Mouse (Mus musculus) gastrocnemius, adult 2 months (tissue): Measurements from ENCODE around the gene Ms4a6b. TPM values are rescaled to one million over a fixed set of nuclear protein-coding genes. Genes with fewer than 3 reads are reported as not detected.
"Not testable (repeated sequence)": the region's sequence is repeated elsewhere in the genome, so short reads cannot be mapped to it uniquely, and the experiment has no call there.

Experiments
- DNase-seq: peaks from one replicate; pipeline ENCODE4 v3.0.0; 2022
- H3K27ac ChIP-seq: fragments of 200-600 bp; 2 replicates; pipeline ENCODE4 v1.8.1; 2022; ENCODE audit warnings: mild to moderate bottlenecking
- H3K4me3 ChIP-seq: fragments of 200-600 bp; 2 replicates; pipeline ENCODE4 v1.8.1; 2022; ENCODE audit warnings: mild to moderate bottlenecking, moderate library complexity
- CTCF ChIP-seq: fragments of 200-600 bp; IDR thresholded peaks from 2 replicates; pipeline ENCODE4 v1.8.1; 2022; ENCODE audit warnings: antibody characterized with exemption, mild to moderate bottlenecking, moderate library complexity
- intact Hi-C: fragments of 180-260 bp; cut with DNase I; formaldehyde crosslinking; loops from one replicate; pipeline ENCODE4 v1.15.1; 2025
- long read RNA-seq, 2 experiments: library from polyadenylated mRNA; stranded (forward); transcript quantifications; one replicate each; pipeline ENCODE4 v2.0.0; 2021
- total RNA-seq, 2 experiments: library from RNA; stranded (reverse); gene quantifications; 2 replicates each; pipeline ENCODE4 v1.2.3; 2021

The Ms4a6b gene
- 1 to 10 TPM in 1 of 2 experiments, under 1 TPM in 1; 0.54 to 2.7 TPM for total RNA-seq
- long read RNA-seq, experiment 1 = 0 reads
- long read RNA-seq, experiment 2 = 0 reads

- intact Hi-C loops = no loop called here
- TF ChIP-seq CTCF = no peak
- DNase-seq = no peak
- Histone ChIP-seq H3K4me3 (no peak within 1 kb of the TSS), H3K27ac (0 out of 2 replicates have a peak within 1 kb of the TSS, but pooled peaks have one; percentile 20)
These were observed at the start of gene Ms4a6b for GRCm38 (mm10) chr19:11516246-11516645. TSS of gene Ms4a6b (plus strand) at chr19:11516512.

- H3K27ac ChIP-seq, intact Hi-C loops, H3K4me3 ChIP-seq: not testable (repeated sequence)
- peak; percentile 24 for DNase-seq
These were observed 48.0 kb upstream of the Ms4a6b start for GRCm38 (mm10) chr19:11468361-11468760.

- Histone ChIP-seq H3K4me3 (peak within 1 kb of the TSS; percentile 31), H3K27ac (peak within 1 kb of the TSS; percentile 31; the same call in 1 of the 2 replicates)
- DNase-seq, intact Hi-C loops: not testable (repeated sequence)
These were observed 47.1 kb upstream of the Ms4a6b start, which contains the start of gene Ms4a6c for GRCm38 (mm10) chr19:11469215-11469614. TSS of gene Ms4a6c (plus strand) at chr19:11469366.

GRCm38 (mm10) chr19:11479714-11480113, 36.6 kb upstream of the Ms4a6b start:
- Histone ChIP-seq H3K4me3 (no peak overlapping the region), H3K27ac (no peak overlapping the region)
- no peak for TF ChIP-seq CTCF
- intact Hi-C loops = no loop called here
- DNase-seq = no peak

GRCm38 (mm10) chr19:11482684-11483083, 33.6 kb upstream of the Ms4a6b start:
- intact Hi-C loops = no loop called here
- no peak for TF ChIP-seq CTCF
- no peak for DNase-seq
- Histone ChIP-seq H3K4me3 (no peak overlapping the region), H3K27ac (no peak overlapping the region)

- TF ChIP-seq CTCF = no peak
- Histone ChIP-seq H3K27ac (no peak overlapping the region), H3K4me3 (no peak overlapping the region)
- DNase-seq = no peak
- intact Hi-C loops = no loop called here
These were observed 32.4 kb upstream of the Ms4a6b start for GRCm38 (mm10) chr19:11483941-11484340.

- H3K27ac ChIP-seq = no peak overlapping the region
- no peak for DNase-seq
- intact Hi-C loops = no loop called here
- no peak overlapping the region for H3K4me3 ChIP-seq
- no peak for TF ChIP-seq CTCF
These were observed 31.9 kb upstream of the Ms4a6b start for GRCm38 (mm10) chr19:11484388-11484787.

GRCm38 (mm10) chr19:11485266-11485665, 31.0 kb upstream of the Ms4a6b start:
- no peak overlapping the region for H3K4me3 ChIP-seq
- TF ChIP-seq CTCF = no peak
- H3K27ac ChIP-seq = no peak overlapping the region
- intact Hi-C loops = no loop called here
- no peak for DNase-seq

GRCm38 (mm10) chr19:11485746-11486145, 30.6 kb upstream of the Ms4a6b start, which contains the start of gene Gm8369:
TSS of gene Gm8369 (plus strand) at chr19:11485938.
- no peak for DNase-seq
- no peak for TF ChIP-seq CTCF
- intact Hi-C loops = no loop called here
- no peak within 1 kb of the TSS for H3K4me3 ChIP-seq
- H3K27ac ChIP-seq = no peak within 1 kb of the TSS

- Histone ChIP-seq H3K27ac (no peak overlapping the region), H3K4me3 (no peak overlapping the region)
- TF ChIP-seq CTCF = no peak
- DNase-seq = no peak
- intact Hi-C loops = no loop called here
These were observed 29.7 kb upstream of the Ms4a6b start for GRCm38 (mm10) chr19:11486599-11486998.

- Histone ChIP-seq H3K4me3 (no peak overlapping the region), H3K27ac (no peak overlapping the region)
- TF ChIP-seq CTCF = no peak
- DNase-seq = no peak
- intact Hi-C loops = no loop called here
These were observed 24.7 kb upstream of the Ms4a6b start for GRCm38 (mm10) chr19:11491406-11492189.

- Histone ChIP-seq H3K27ac (no peak overlapping the region), H3K4me3 (no peak overlapping the region)
- intact Hi-C loops = no loop called here
- TF ChIP-seq CTCF = no peak
- DNase-seq = no peak
These were observed 23.6 kb upstream of the Ms4a6b start for GRCm38 (mm10) chr19:11492671-11493070.

GRCm38 (mm10) chr19:11494519-11494918, 21.8 kb upstream of the Ms4a6b start:
- H3K4me3 ChIP-seq = no peak overlapping the region

GRCm38 (mm10) chr19:11496361-11496760, 20.0 kb upstream of the Ms4a6b start:
- intact Hi-C loops = no loop called here
- H3K4me3 ChIP-seq = no peak overlapping the region
- no peak for TF ChIP-seq CTCF

More at GRCm38 (mm10) chr19:11494519-11494918, 21.8 kb upstream of the Ms4a6b start:
- intact Hi-C loops = no loop called here
- no peak for DNase-seq
- no peak for TF ChIP-seq CTCF
- no peak overlapping the region for H3K27ac ChIP-seq

GRCm38 (mm10) chr19:11497300-11497699, 19.0 kb upstream of the Ms4a6b start:
- intact Hi-C loops, H3K4me3 ChIP-seq, H3K27ac ChIP-seq, DNase-seq: not testable (repeated sequence)

More at GRCm38 (mm10) chr19:11496361-11496760, 20.0 kb upstream of the Ms4a6b start:
- DNase-seq = no peak
- H3K27ac ChIP-seq = no peak overlapping the region
